Mouse (Mus musculus): ENCODE results near the gene Gabpb2. TPM values are rescaled to one million over a fixed set of nuclear protein-coding genes. Genes with fewer than 3 reads are reported as not detected.

Gene Gabpb2
- total RNA-seq (2021): 10 to 100 TPM; 16.1 to 16.2 TPM

DNA sequence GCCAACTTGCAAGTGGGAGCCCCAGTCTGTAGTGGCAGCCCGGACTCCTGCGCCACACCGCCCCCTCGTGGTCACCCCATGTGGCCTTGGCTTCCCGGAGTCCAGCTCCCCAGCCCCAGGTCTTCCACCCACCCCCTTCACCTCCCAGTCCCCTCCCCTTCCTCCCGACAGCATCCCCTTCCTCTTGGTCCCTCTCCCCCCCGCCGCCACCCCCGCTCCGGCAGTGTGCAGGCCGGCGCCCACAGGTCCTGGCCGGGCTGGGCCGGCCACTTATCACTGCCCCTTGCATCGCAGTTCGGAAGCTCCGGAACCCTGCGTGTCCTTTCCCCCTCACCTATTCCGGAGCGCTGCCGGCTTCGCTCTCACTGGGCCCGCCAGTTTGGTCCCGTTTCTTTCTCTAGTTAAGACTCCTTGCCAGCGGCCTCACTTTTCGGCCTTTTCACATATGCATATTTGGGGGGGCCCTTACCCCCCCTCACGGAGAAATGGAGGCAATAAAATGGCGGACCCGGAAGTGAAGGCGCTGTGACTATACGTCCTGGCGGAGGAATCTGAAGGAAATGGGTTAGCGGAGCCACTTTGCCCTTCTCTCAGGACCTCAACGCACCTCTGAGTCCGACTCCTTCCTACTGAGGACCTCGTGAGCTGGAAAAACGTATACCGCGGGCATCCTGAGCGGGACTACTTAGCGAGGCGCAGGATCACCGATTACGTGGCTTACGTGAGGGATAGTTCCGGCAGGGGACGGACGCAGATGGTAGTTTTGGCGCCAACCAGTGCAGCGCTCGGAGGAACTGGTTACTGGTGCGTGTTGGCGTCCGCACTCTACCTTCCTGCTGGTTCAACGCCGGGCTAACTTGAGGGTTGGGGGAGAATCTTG lies at the start of gene Gabpb2:
TSS of gene Gabpb2 (minus strand) at position 662 of the 880 bp plus-strand sequence.
- DNase-seq: peak; percentile 99

DNA sequence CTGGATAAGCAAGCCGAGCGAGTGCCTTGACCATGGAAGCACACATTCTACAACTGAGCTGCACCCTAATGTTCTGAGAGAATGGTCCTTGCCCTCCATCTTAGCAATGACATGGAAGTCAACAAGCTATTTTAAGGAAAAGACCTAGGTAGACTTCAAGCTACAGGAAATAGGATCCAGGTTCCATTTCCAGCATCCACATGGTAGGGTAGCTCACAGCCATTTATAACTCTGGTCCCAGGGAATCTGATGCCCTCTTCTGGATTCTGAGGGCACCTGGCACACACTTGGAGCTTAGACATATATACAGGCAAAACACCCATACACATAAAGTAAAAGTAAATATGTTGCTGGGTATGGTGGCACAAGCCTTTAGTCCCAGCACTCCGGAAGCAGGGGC lies 48.3 kb upstream of the Gabpb2 start:
- no peak for DNase-seq

GRCm38 (mm10) chr3:95264724-95265123 lies 47.0 kb upstream of the Gabpb2 start:
- no peak for DNase-seq

GRCm38 (mm10) chr3:95263089-95263739 lies 45.5 kb upstream of the Gabpb2 start:
- DNase-seq: peak; percentile 78

DNA sequence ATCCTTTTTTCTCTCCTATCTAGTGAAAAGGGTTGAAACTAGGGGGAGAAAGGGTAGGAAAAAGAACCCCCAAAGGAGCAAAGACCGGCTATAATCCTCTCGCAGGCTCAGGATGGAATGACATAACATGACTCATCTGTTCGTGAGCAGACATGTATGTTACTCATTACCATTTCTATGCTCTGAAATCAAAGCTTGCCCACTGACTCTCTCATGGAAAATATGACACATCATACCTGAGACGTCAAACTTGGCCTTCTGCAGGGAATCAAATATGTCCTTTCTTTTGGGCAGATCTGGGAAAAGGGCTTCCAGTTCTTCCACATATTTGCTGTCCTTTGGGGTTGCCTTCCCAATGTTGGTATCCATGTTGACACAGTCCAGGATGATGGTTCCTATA lies 44.3 kb upstream of the Gabpb2 start:
- DNase-seq: no peak

DNA sequence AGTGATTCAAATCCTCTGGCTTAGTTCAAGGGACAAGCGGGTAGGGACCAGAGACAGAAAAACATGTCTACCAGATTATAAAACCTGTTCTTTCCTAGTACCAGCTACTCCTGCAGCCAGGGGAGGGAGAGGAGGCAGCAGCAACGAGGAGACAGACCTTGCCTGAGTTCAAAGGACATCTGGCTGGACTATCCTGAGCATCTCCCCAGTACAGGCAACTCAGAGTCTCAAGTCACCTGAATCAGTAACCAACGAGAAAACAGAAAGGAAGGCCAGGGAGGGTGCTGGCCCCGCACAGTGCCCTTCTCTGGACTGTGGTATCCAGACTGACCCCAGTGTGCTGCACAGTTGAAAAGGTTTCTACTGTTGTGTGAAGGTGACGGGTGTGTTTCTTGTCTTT lies 39.2 kb upstream of the Gabpb2 start:
- DNase-seq: no peak

- no peak for DNase-seq
Measured at GRCm38 (mm10) chr3:95250783-95251424, 33.2 kb upstream of the Gabpb2 start, which contains the start of gene Bnipl. TSS of gene Bnipl (minus strand) at chr3:95251193.

DNA sequence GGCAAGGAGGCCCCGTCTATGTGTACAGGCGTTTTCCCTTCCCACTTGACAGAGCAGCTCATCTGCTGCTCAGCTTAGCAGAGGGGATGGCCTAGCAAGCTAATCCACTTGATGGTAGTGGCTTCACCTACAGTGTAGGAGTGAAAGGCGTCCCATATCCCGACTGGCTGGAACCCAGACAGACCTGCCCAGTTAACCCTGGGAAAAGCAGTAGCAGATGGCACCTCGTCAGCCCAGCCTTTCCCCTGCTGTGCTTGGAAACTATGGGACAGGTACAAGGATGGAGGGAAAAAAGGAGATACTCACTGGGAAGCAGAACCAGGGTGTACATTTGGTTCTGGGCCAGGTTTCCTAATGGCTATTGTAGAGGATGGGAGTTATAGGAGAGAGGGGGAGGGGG lies 32.6 kb upstream of the Gabpb2 start:
- DNase-seq: no peak

- no peak for DNase-seq
Measured at GRCm38 (mm10) chr3:95247660-95248336, 30.1 kb upstream of the Gabpb2 start.

GRCm38 (mm10) chr3:95246465-95247231 lies 28.9 kb upstream of the Gabpb2 start:
- peak; percentile 53 for DNase-seq

GRCm38 (mm10) chr3:95243086-95243485 lies 25.4 kb upstream of the Gabpb2 start:
- DNase-seq: no peak

DNA sequence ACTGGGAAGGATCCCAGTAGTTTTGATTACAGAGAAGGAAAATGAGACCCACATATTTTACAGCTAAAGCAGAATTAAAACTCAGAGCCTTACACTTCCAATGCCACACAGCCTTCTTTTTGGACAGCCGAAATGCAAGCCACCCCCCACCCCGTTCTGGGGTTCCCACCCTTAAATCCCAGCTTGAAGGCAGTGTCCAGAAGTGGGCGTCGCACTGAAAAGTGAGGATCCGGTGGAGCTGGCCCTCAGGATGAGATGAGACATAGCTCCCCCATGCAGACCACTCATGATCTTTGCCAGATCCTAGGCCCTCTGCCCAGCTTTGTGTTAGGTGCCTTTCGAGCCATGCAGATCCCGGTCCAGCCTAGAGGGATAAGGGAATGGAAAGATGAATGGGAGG lies 23.8 kb upstream of the Gabpb2 start, which contains the start of gene Gm128:
TSS of gene Gm128 (minus strand) at position 101 of the 400 bp plus-strand sequence.
- no peak for DNase-seq

DNA sequence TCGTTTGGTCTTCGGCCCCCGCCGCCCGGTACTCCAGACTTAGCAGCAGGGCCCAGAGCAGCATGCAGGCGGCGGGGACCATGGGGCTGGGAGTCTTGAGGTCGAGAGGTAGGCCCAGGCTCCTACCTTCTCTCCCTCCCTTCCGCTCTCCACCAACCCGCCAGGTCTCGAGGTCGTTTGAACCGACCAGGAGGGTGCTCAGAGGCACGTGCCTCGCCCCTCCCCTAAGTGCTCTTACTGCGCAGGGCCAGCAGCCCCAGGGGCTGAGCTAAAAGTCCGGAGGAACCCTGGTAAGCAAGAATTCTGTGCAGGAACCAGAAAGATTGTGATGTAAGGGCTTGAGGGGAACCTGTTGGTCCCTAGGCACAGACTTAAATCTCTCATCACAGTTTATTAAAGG lies 23.2 kb upstream of the Gabpb2 start:
- DNase-seq: no peak

DNA sequence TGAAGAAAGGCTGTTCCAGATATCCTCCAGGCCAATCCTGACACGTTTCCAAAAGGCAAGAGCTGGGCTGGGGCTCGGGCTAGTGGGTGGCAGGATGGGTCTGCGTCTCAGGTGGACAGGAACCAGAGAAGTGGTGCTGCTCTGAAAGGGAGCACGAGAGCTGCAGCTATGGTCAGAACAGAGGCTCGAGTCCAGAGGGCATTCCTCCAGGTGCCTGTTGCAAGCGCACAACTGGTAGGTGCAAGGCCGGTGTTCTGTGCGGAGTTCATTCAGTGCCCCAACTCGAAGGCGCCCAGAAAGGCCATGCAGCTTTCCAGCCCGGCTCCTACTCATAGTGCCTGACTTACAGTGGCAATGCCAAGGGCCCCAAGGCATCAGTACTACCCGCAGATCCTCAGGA lies 22.3 kb upstream of the Gabpb2 start:
- no peak for DNase-seq

DNA sequence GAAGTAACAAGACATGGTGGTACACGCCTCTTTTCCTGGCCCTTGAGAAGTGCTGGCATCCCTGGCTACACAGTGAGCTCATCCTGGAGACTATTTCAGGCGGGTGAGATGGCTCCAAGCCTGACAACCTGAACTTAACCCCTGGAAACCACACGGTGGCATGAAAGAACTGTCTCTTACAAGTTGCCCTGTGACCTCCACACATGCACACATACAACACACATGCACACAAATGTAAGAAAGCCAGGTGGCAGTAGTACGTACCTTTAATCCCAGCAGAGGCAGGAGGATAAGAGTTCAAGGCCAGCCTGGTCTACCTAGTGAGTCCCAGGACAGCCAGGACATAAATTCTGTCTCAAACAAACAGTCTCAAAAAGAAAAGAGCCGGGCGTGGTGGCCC lies 21.3 kb upstream of the Gabpb2 start:
- DNase-seq: no peak

- no peak for DNase-seq
Measured at GRCm38 (mm10) chr3:95237541-95238099, 19.9 kb upstream of the Gabpb2 start.

GRCm38 (mm10) chr3:95235386-95236301 lies 17.9 kb upstream of the Gabpb2 start:
- no peak for DNase-seq

DNA sequence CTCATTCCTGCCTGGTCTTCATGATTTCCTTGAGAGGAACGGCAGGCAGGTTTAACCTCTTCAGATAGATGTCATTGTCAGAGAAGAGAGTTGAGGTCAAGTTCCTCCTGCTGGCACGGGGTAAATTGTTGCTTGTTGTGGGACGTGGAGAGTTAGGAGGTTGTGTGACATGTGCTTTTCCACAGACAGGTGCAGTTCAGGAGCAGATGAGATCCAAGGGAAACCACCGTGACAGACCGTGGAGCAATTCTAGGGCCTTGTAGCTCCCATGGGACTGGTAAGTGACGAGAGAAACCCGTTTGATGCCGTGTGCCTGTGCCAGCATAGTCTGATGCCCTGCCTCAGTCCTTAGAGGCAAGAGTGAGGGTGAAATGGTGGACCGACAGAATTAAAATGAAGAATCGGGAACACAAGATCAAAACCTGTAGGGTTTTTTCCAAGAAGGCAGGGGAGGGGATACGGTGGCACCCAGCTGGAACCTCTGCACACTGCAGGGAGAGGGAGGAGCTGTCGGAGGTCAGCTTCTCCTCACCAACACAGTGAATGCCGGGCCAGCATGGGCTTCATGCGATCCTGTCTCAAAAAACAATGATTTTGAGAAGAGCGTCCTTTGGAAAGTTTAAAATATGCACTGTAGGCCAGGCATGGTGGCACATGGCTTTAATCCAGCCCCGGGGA lies 15.7 kb upstream of the Gabpb2 start:
- DNase-seq: no peak

DNA sequence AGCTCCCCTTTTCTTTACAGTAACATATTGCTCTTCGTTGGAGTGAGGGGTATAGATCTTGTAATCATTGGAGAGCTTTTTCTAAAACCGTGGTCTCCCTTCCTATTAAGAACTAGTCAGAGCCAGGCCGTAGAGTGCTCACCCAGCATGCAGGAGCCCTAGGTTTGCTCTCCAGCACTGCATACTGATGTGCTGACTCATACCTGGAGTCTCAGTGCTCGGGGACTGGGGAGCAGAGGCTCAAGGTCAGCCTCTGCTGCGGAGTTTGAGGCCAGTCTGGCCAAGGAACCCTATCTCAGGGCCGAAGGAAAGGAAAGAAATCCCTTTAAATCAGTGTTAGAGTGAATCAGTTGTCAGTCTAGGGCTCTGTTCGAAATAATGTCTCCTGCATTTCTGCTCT lies 15.1 kb upstream of the Gabpb2 start:
- DNase-seq: no peak

Measured in heart, postnatal 4 days (tissue).